Mouse (Mus musculus) cerebellum, postnatal 36 days (tissue): ENCODE measurements at regions not wholly inside any gene's neighbourhood (a gene's known extent, or its start where the extent isn't known, plus 50 kb on each side); places are given as distances from the start of the nearest gene placed in this dataset.
A peak's percentile ranks its signal among the peaks of the same experiment; 100 is the strongest.

Experiments used
- DNase-seq, 2 experiments: peaks; one replicate each; pipeline ENCODE4 v3.0.0; 2021 to 2022; ENCODE audit warnings: mixed read lengths in 2 of 2

DNA sequence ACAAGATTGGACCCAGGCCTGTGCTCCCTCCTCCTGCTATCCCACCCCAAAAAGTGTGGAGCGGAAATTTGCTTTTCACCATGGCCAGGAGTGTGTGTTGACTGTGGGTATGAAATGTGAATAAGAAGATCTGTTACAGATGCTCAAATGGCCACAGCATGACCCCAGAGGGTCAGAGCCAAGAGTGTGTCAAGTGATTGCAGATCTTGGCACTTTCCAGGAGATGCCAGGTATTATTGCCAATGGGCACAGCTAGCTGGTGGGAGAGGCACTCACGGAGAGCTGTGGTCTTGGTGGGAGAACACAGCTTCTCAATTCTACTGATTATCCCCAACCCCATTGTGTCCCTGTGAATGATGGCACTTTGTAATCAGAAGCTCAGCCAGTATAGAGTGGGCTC, 62.7 kb downstream of the Smim20 start:
- DNase-seq, result no peak

DNA sequence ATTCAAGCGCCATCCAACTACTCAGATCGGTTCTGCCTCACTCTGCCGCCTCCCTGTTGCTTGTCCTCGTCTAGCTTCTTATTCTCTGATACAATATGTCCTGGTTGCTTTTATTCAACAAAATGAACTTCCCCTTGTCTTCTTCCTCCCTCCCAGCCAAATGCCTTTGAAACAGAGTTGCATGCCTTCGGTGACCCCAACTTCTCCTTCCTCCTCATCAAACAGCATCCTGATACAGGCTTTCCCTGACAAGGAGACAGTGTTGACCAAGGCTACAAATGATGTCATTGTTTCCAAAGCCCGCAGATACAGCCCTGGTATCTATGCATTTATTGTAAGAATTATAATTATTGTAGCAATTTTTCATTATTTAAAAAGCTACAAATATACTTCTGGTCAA, 69.8 kb downstream of the Smim20 start:
- DNase-seq, result no peak

DNA sequence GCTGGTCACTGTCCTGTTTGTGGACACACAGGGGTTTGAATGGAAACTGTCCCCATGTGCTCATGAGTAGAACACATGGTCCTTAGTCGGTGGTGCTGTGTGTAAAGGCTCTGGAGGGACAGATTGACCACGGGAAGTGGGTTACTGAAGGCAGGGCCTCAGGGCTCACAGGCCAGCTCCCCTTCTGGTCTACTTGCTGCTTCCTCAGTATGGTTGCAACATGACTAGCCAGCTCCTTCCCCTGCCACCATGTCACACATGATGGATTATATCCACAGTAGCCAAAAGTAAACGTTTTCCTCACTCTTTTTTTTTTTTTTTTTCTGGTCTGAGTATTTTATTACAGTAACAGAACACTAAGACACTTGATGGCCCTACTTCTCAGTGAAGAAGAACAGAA, 70.9 kb downstream of the Smim20 start:
- no peak for DNase-seq

GRCm38 (mm10) chr5:53345164-53345563, 78.3 kb downstream of the Smim20 start:
- no peak for DNase-seq

DNA sequence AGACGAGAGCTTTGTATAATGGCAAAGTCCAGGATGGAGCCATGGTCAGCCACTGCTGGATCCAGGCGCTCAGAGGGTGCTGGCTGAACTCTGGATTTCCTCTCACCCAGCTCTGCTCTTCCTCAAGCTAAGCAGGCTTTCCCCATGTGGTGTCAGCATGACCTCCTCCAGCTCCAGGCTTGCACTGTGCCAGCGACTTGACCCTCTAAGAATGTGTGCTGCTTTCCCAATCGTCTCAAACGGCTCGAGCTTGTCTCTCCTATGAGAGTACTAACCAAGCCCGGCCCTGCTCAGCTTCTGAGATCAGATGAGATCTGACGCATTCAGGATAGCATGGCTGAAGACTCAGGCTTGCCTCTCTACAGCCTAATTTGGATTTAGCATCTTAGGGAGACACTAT, 79.1 kb downstream of the Smim20 start:
- DNase-seq, result no peak

- no peak for DNase-seq
Observed at GRCm38 (mm10) chr5:53346756-53347155, 79.9 kb downstream of the Smim20 start.

DNA sequence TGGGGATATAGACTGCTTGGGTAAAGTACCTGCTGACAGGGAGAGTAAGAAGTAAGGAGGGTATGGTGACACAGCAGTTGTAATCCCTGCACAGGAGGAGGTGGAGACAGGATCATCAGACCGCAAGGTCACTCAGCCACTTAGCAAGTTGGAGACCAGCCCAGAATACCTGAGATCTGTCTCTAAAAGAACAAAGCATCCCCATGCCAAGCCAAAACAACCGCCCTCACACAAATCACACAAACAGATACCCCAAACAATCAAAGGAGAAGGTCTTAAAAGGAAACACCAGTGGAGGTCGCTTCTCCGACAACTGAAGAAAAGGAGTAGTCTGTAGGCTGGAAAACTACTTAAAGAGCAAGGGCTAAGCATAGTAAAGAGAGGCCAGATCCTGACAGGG, 86.0 kb downstream of the Smim20 start:
- no peak for DNase-seq

GRCm38 (mm10) chr5:53354296-53354695, 87.4 kb downstream of the Smim20 start:
- no peak for DNase-seq

DNA sequence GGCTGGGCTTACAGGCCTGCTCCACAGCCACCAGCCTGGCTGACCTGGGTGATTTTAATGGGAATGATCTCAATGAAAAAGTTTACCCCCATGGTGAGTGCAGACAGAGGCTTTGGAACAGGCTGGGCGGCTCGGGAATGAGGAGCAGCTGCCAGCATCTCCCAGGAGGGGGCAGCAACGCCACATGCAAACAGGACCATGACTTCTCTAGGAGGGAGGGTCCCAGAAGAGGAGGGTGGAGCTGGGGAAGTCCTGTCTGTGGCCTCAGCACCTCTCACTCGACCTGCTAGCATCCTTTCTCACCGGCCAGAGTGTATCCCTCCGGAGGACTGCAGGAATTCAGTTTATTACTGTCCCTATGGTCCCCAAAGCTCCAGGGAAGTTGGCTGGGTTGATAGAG, 88.2 kb downstream of the Smim20 start:
- peak; percentile 75 to 77 for DNase-seq

DNA sequence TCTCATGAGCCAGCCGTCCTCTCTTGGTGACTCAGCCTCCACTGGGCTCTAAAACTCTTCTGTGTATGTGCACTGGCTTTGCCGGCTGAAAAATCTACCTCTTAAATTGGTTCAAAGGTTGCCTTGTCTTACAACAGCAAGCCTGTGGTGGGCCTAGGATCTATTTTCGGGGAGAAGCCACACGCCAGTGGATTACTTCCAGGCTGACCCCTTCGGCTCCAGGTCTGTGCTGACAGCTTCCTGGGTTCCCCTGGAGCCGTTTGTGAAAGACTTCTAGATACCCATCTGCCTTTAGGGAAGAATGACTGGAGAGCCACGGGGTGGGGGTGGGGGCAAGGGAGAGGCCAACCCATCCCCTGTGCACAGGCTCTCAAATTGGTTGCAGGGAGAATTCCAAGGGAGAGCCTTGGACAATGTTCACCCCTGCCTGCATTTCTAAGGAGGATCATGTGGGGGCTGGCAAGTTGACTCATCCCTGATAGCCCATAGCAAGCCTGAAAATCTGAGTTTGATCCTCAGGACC, 90.3 kb downstream of the Smim20 start:
- DNase-seq, result no peak

DNA sequence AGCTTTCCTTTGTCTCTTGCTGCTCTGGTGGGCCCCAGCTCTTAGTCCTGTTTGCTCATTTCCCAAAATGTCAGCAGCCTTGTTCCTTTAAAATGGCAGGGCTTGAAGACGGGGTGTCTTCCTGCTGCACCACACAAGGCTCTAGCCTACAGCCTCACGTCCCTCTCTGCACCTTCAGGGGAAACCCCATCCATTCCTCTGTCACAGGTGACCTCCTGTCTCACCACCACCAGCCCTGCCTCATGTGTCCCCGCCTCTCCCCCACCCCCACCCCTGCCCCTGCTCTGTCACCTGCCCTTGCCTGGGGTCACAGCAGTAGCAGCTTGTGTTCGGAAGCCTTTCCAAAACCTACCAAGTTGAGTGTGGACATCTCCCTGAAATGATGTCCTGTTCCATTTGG, 91.3 kb downstream of the Smim20 start:
- DNase-seq, result no peak

GRCm38 (mm10) chr5:53359887-53360286, 93.0 kb downstream of the Smim20 start:
- no peak for DNase-seq

GRCm38 (mm10) chr5:53361295-53361694, 94.4 kb downstream of the Smim20 start:
- DNase-seq, result no peak

DNA sequence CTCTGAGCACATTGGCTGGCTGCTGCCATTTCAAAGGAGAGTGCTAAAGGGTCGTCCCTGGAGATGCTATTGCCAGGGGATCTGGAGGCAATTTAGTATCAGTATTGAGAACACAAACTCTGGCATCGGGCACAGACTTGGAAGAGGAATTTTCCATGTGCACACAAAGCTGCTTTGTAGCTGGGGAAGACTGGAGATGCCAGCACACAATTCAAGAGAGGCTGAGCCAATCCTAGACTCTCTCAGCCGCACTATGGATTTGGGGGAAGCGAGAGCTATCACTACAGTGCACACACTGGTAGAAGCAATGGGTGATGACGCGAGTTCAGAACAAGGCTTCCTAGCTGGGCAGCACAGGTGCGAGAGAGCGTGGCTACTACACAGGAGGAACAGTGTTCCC, 97.0 kb downstream of the Smim20 start:
- no peak for DNase-seq

GRCm38 (mm10) chr5:53366882-53367561, 98.9 kb upstream of the Rbpj start:
- DNase-seq, result no peak

- no peak for DNase-seq
Observed at GRCm38 (mm10) chr5:53370272-53370671, 95.7 kb upstream of the Rbpj start.

GRCm38 (mm10) chr5:53371638-53372037, 94.3 kb upstream of the Rbpj start:
- no peak for DNase-seq

DNA sequence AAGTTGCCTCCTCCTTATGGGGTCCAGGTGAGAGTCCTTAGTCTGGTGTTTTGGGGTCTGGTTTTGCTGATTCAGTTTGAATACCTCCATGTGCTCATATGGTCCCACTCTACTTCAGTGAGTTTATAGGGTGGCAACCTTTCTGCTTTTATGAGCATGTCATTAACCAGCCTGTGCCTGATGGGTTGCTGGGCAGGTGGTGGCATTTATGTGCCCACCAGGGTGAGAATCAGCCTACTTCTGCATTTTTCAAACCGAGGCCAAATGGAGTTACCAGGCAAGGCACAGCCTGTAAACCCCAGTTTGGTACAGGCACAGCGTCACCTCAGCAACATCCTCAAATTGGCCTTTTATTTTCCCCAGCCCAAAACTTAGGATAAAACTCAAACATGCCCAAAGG, 92.6 kb upstream of the Rbpj start:
- DNase-seq, result no peak

- DNase-seq, result no peak
Observed at GRCm38 (mm10) chr5:53376856-53377255, 89.1 kb upstream of the Rbpj start.

- DNase-seq, result no peak
Observed at GRCm38 (mm10) chr5:53377698-53378097, 88.3 kb upstream of the Rbpj start.

- DNase-seq, result no peak
Observed at GRCm38 (mm10) chr5:53378106-53378505, 87.8 kb upstream of the Rbpj start.

DNA sequence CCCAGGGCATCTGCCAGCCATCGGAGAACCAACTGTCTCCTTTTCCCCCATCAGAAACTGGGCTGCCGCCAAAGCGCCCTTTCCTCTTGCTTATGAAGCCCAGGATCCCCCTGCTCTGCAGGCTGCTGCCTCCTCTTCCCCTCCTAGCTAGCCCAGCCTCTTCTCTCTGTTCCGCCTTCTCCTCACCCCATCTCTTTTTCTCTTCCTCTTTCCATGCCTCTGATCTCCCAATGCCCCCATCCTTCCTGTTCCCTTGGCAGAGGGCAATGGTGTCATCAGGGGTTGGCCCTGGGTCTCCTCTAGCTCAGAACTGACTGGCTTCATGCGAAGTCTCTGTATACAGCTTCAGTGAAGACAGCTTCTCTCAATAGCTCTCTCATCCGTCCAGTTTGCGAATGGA, 87.4 kb upstream of the Rbpj start:
- no peak for DNase-seq

- DNase-seq, result no peak
Observed at GRCm38 (mm10) chr5:53379612-53380011, 86.3 kb upstream of the Rbpj start.

DNA sequence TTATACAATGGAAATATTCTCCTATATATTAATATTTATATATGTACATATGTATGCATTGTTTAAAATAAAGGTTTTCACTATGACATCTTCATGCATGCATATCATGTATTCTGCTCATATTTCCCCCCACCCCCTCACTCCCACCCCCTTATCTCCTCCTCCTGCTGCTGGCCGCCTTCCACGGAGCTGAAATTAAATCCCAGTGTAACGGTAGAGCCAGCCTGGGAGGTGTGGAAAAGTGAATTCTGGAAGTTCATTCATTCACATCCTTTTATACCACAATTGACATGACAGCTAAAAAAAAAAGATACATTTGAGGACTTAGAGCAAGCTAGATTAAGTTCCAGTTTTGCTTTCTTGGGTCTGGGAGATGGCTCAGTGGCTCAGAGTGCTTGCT, 85.7 kb upstream of the Rbpj start:
- DNase-seq, result no peak

- no peak for DNase-seq
Observed at GRCm38 (mm10) chr5:53381492-53382199, 84.3 kb upstream of the Rbpj start.
